Mouse (Mus musculus) heart, adult 2 months (tissue): ENCODE results near the gene Srm.

Experiments used
- CTCF ChIP-seq: fragments of 200-600 bp; IDR thresholded peaks from 2 replicates; pipeline ENCODE4 v1.8.1; 2022; ENCODE audit warnings: antibody characterized with exemption, mild to moderate bottlenecking, moderate library complexity
- EP300 ChIP-seq: fragments of 200-500 bp; IDR thresholded peaks from 2 replicates; pipeline ENCODE4 v1.6.1; 2011; ENCODE audit warnings: low read depth, low read length, control low read depth; ENCODE audit not compliant: insufficient read depth
- POLR2A ChIP-seq: fragments of 200-500 bp; IDR thresholded peaks from 2 replicates; pipeline ENCODE4 v1.6.1; 2011; ENCODE audit warnings: mild to moderate bottlenecking, low read depth, low read length, control low read depth; ENCODE audit not compliant: insufficient read depth

GRCm38 (mm10) chr4:148573222-148573621 lies 18.1 kb upstream of the Srm start:
- TF ChIP-seq CTCF: no peak
- no peak for TF ChIP-seq POLR2A
- TF ChIP-seq EP300: no peak
